Mouse (Mus musculus) midbrain, postnatal 0 days (tissue): ENCODE measurements around the gene Fbxo36. TPM values are rescaled to one million over a fixed set of nuclear protein-coding genes. Genes with fewer than 3 reads are reported as not detected.

Source experiments
- ATAC-seq: fragments of 200-750 bp; cut with Nextera tagmentation; 2 replicates; pipeline ENCODE4 v1.8.0; 2017; ENCODE audit warnings: moderate number of reproducible peaks, mild to moderate bottlenecking, moderate TSS enrichment, moderate library complexity; ENCODE audit not compliant: low FRiP score
- DNase-seq: peaks from one replicate; pipeline ENCODE4 v3.0.0-alpha.2; 2015; ENCODE audit warnings: low spot score
- H3K27ac ChIP-seq: fragments of 300-500 bp; sonication (generic); 2 replicates; pipeline ENCODE4 v1.5.1; 2014; ENCODE audit warnings: low read depth, mild to moderate bottlenecking, low read length, mixed read lengths
- H3K27me3 ChIP-seq: fragments of 300-500 bp; sonication (generic); 2 replicates; pipeline ENCODE4 v1.6.1; 2014; ENCODE audit warnings: low read length, control low read depth, mixed read lengths; ENCODE audit not compliant: insufficient read depth
- H3K36me3 ChIP-seq: fragments of 300-500 bp; sonication (generic); 2 replicates; pipeline ENCODE4 v1.6.1; 2014; ENCODE audit warnings: low read length, control low read depth, mixed read lengths; ENCODE audit not compliant: insufficient read depth
- H3K4me1 ChIP-seq: fragments of 300-500 bp; sonication (generic); 2 replicates; pipeline ENCODE4 v1.6.1; 2014; ENCODE audit warnings: mild to moderate bottlenecking, control low read depth, antibody characterized with exemption, low read length, mixed read lengths; ENCODE audit not compliant: insufficient read depth
- H3K4me2 ChIP-seq: fragments of 300-500 bp; sonication (generic); 2 replicates; pipeline ENCODE4 v1.6.1; 2014; ENCODE audit warnings: low read depth, mild to moderate bottlenecking, low read length, mixed read lengths; ENCODE audit not compliant: poor library complexity, severe bottlenecking
- H3K4me3 ChIP-seq: fragments of 300-500 bp; sonication (generic); 2 replicates; pipeline ENCODE4 v1.5.1; 2014; ENCODE audit warnings: low read depth, mild to moderate bottlenecking, low read length, moderate library complexity
- H3K9ac ChIP-seq: fragments of 300-500 bp; sonication (generic); replicated peaks from 2 replicates; pipeline ENCODE4 v1.6.1; 2014; ENCODE audit warnings: mild to moderate bottlenecking, low read length, moderate library complexity, mixed read lengths; ENCODE audit not compliant: poor library complexity, severe bottlenecking
- H3K9me3 ChIP-seq: fragments of 300-500 bp; sonication (generic); 2 replicates; pipeline ENCODE4 v1.6.1; 2016; ENCODE audit warnings: low read length, control low read depth
- CTCF ChIP-seq: IDR thresholded peaks from 2 replicates; pipeline ENCODE4 v1.5.1; 2016; ENCODE audit warnings: antibody characterized with exemption, mild to moderate bottlenecking
- WGBS: fragments of 180-500 bp; shearing (Covaris S2); extraction: QIAGEN DNeasy Blood & Tissue Kit; methylation state at CpG from one replicate; pipeline ENCODE4 v1.1.7; 2014; 5-methylcytosine and 5-hydroxymethylcytosine counted together
- polyA plus RNA-seq: library from polyadenylated mRNA; unstranded; fragments of >200 nt; fragmentation: Nextera tagmentation; extraction: Ambion mirVana; gene quantifications from 2 replicates; pipeline ENCODE4 v1.2.1, GENCODE M21; 2015
- total RNA-seq: library from RNA; depleted of rRNA; stranded (reverse); fragments of >200 nt; gene quantifications from 2 replicates; pipeline ENCODE4 v1.2.3, GENCODE M21; 2014; rRNA removed

Gene Fbxo36
- total and polyA plus RNA-seq, 2 experiments from 2014 or later: 2.6 to 7.4 TPM

- Histone ChIP-seq H3K9me3 (no peaks in the 10 kb centered on the region), H3K9ac (no peak overlapping the region), H3K27me3 (no peaks in the 10 kb centered on the region), H3K4me1 (no peaks in the 10 kb centered on the region), H3K4me2 (no peak overlapping the region), H3K4me3 (no peak overlapping the region), H3K27ac (no peak overlapping the region), H3K36me3 (no peaks in the 10 kb centered on the region)
- no peak for TF ChIP-seq CTCF
- WGBS: 70% methylated on average over 2 of the region's 2 CpGs
- DNase-seq (no peak), ATAC-seq (no peak)
Observed at GRCm38 (mm10) chr1:84947390-84947789, 107.7 kb downstream of the Fbxo36 start.

Other genes starting within 250 kb of the Fbxo36 start
- gene Dner, start 143.6 kb upstream of the Fbxo36 start, total RNA-seq: 321 TPM in 2 replicates
- gene Dner, start 143.6 kb upstream of the Fbxo36 start, polyA plus RNA-seq: 323 and 326 TPM in 2 replicates
- gene Trip12, start 675 bp downstream of the Fbxo36 start, total RNA-seq: 120 and 154 TPM in 2 replicates
- 23.8 and 37.1 TPM in 2 replicates for gene Trip12, start 675 bp downstream of the Fbxo36 start, polyA plus RNA-seq
- 19.7 and 21.9 TPM in 2 replicates for gene Slc16a14, start 95.3 kb downstream of the Fbxo36 start, total RNA-seq
- gene Slc16a14, start 95.3 kb downstream of the Fbxo36 start, polyA plus RNA-seq: 16.3 and 17.5 TPM in 2 replicates